ENCODE assay signal across 8 mouse cellular contexts in genomic region chr7:96899036-96899569, GRCm38 (mm10). TPM values are rescaled to one million over a fixed set of nuclear protein-coding genes. Genes with fewer than 3 reads are reported as not detected.
A peak's percentile ranks its signal among the peaks of the same experiment; 100 is the strongest.
DNase-seq lines count a peak whose midpoint lies in the region; ATAC-seq and TF ChIP-seq lines count a peak whose summit lies in the region.
"Had no signal": no experiment of that assay in that cellular context is flagged by ENCODE, and none has a peak within 500 bp of the region (broad histone marks: within the 10 kb centered on the region; RNA-seq: fewer than 3 reads in every experiment).

No protein-coding gene starts in this region.

- no peak overlapping the region for H3K4me3 ChIP-seq in kidney, embryonic 15.5 days (replicated peaks)
- no peak overlapping the region for H3K4me3 ChIP-seq in embryonic facial prominence, embryonic 14.5 days (ENCODE audit: low read depth, low read length)
- H3K4me3 ChIP-seq in limb, embryonic 14.5 days (replicated peaks; ENCODE audit: low read length): no peak overlapping the region
- H3K4me3 ChIP-seq: erythroblast, embryonic 14.5 days had no signal

- H3K9me3 ChIP-seq in kidney, embryonic 15.5 days (replicated peaks): no peaks in the 10 kb centered on the region
- no peaks in the 10 kb centered on the region for H3K9me3 ChIP-seq in embryonic facial prominence, embryonic 14.5 days (ENCODE audit: control insufficient read depth, low read length)
- H3K9me3 ChIP-seq in limb, embryonic 14.5 days (ENCODE audit: control insufficient read depth, low read length): no peaks in the 10 kb centered on the region

- no peaks in the 10 kb centered on the region for H3K27me3 ChIP-seq in kidney, embryonic 15.5 days
- no peaks in the 10 kb centered on the region for H3K27me3 ChIP-seq in embryonic facial prominence, embryonic 14.5 days (replicated peaks; ENCODE audit: control insufficient read depth, insufficient read depth, low read length)
- no peaks in the 10 kb centered on the region for H3K27me3 ChIP-seq in limb, embryonic 14.5 days (ENCODE audit: control insufficient read depth, insufficient read depth, low read length)

- no peak for DNase-seq in kidney, adult 18-20 months
- DNase-seq in MN1 (ENCODE audit: low spot score): peak; percentile 19
- DNase-seq in embryonic facial prominence, embryonic 14.5 days (ENCODE audit: low spot score): peak; percentile 87
- peak; percentile 50 for DNase-seq in limb, embryonic 14.5 days (ENCODE audit: low spot score)
- no peak for DNase-seq in spleen, postnatal 36 days (ENCODE audit: low spot score in 2 of 2)

- no peak for TF ChIP-seq POLR2A in limb, embryonic 14.5 days (IDR thresholded peaks at IDR 0.05; ENCODE audit: borderline replicate concordance, extremely low read depth, insufficient read depth, insufficient read length)

- peak; percentile 55; the same call in 1 of the 2 replicates for ATAC-seq in kidney, embryonic 15.5 days (replicated peaks; ENCODE audit: low FRiP score)
- ATAC-seq in embryonic facial prominence, embryonic 14.5 days (ENCODE audit: low read depth): peak; percentile 81
- ATAC-seq in limb, embryonic 14.5 days (ENCODE audit: low FRiP score, low read depth): peak; percentile 58
- ATAC-seq in CD4-positive, CD25-positive, alpha-beta regulatory T cell, adult 4 months: no peak

- H3K36me3 ChIP-seq in kidney, embryonic 15.5 days: peaks cover 39% of the 10 kb centered on the region
- peaks cover 31% of the 10 kb centered on the region for H3K36me3 ChIP-seq in embryonic facial prominence, embryonic 14.5 days (ENCODE audit: control insufficient read depth, insufficient read depth, low read length)
- H3K36me3 ChIP-seq in limb, embryonic 14.5 days (ENCODE audit: control insufficient read depth, insufficient read depth, low read length): peaks cover 34% of the 10 kb centered on the region

- no peak overlapping the region for H3K4me2 ChIP-seq in kidney, embryonic 15.5 days
- peak overlapping the region; percentile 32; the same call in 1 of the 2 replicates for H3K4me2 ChIP-seq in embryonic facial prominence, embryonic 14.5 days (ENCODE audit: low read depth, low read length)
- H3K4me2 ChIP-seq in limb, embryonic 14.5 days (replicated peaks; ENCODE audit: low read depth, low read length, severe bottlenecking): no peak overlapping the region

- no peak overlapping the region for H3K27ac ChIP-seq in kidney, embryonic 15.5 days
- peak overlapping the region; percentile 79 for H3K27ac ChIP-seq in embryonic facial prominence, embryonic 14.5 days (replicated peaks; ENCODE audit: low read depth, low read length)
- peak overlapping the region; percentile 59; the same call in 1 of the 2 replicates for H3K27ac ChIP-seq in limb, embryonic 14.5 days (replicated peaks; ENCODE audit: low read depth, low read length)

- WGBS in kidney, embryonic 15.5 days: 36% methylated on average over 10 of the region's 10 CpGs
- WGBS in embryonic facial prominence, embryonic 14.5 days: 19% methylated on average over 10 of the region's 10 CpGs
- 24% methylated on average over 10 of the region's 10 CpGs for WGBS in limb, embryonic 14.5 days

- H3K4me1 ChIP-seq in kidney, embryonic 15.5 days: peaks cover 12% of the 10 kb centered on the region
- peaks cover 17% of the 10 kb centered on the region for H3K4me1 ChIP-seq in embryonic facial prominence, embryonic 14.5 days (ENCODE audit: control insufficient read depth, insufficient read depth, low read length)
- peaks cover 10% of the 10 kb centered on the region for H3K4me1 ChIP-seq in limb, embryonic 14.5 days (ENCODE audit: control insufficient read depth, insufficient read depth, low read length)

- no peak overlapping the region for H3K9ac ChIP-seq in kidney, embryonic 15.5 days
- no peak overlapping the region for H3K9ac ChIP-seq in embryonic facial prominence, embryonic 14.5 days (ENCODE audit: low read depth, low read length)
- no peak overlapping the region for H3K9ac ChIP-seq in limb, embryonic 14.5 days (ENCODE audit: low read depth, low read length, severe bottlenecking)

RNA-seq across cellular contexts. Expression of gene Nars2, which starts 52.2 kb away (rescaled TPM):
- 26.2 and 27.5 TPM in 2 replicates for polyA plus RNA-seq in kidney, embryonic 15.5 days (2015; fragmentation: Nextera tagmentation; extraction: Ambion mirVana)
- polyA plus RNA-seq in embryonic facial prominence, embryonic 14.5 days (2014; fragmentation: Nextera tagmentation; extraction: Ambion mirVana): 19.2 and 25.3 TPM in 2 replicates
- 7.4 and 8.5 TPM in 2 replicates for polyA plus RNA-seq in limb, embryonic 14.5 days (2012; rRNA removed)
- polyA plus RNA-seq in limb, embryonic 14.5 days (2014; fragmentation: Nextera tagmentation; extraction: Ambion mirVana): 21.0 and 23.1 TPM in 2 replicates
- 10 to 100 TPM in 1 of 2 experiments, 1 to 10 TPM in 1; 7.4 to 11.5 TPM for polyA plus RNA-seq in CD4-positive, CD25-positive, alpha-beta regulatory T cell, adult 4 months (2017; shearing (Covaris generic))

Comparison
In these comparisons a context has a peak if more than half of its experiments do, and no peak if none do; other contexts are left out.
1. DNase-seq: peak in MN1 (single experiment), embryonic facial prominence, embryonic 14.5 days (single experiment) and limb, embryonic 14.5 days (single experiment); none in kidney, adult 18-20 months (single experiment) and spleen, postnatal 36 days (0 of 2).